Mouse (Mus musculus): ENCODE data around the gene Tmem253. TPM values are rescaled to one million over a fixed set of nuclear protein-coding genes. Genes with fewer than 3 reads are reported as not detected.
"Not testable (repeated sequence)": the region's sequence is repeated elsewhere in the genome, so short reads cannot be mapped to it uniquely, and the experiment has no call there.

Tmem253 gene
- polyA plus RNA-seq, 1 experiment from 2014 or later, result 1.0 TPM

- WGBS (ENCODE audit: insufficient replicate concordance), result 86% methylated on average over 8 of the region's 8 CpGs
- peak overlapping the region; percentile 86 for H3K4me2 ChIP-seq
These were observed 6.2 kb downstream of the Tmem253 start for GRCm38 (mm10) chr14:52021568-52022212.

GRCm38 (mm10) chr14:52022244-52022708, 6.8 kb downstream of the Tmem253 start:
- Histone ChIP-seq H3K4me1 (ENCODE audit: control insufficient read depth, insufficient read depth, low read length) (peaks cover 19% of the 10 kb centered on the region), H3K36me3 (ENCODE audit: control insufficient read depth, insufficient read depth, low read length) (no peaks in the 10 kb centered on the region), H3K4me3 (ENCODE audit: low read depth, low read length) (peak overlapping the region; percentile 26), H3K27ac (ENCODE audit: low read depth, low read length) (peak overlapping the region; percentile 43), H3K27me3 (ENCODE audit: control insufficient read depth, insufficient read depth, low read length) (no peaks in the 10 kb centered on the region), H3K4me2 (peak overlapping the region; percentile 66), H3K9me3 (replicated peaks; ENCODE audit: control insufficient read depth, low read length) (no peaks in the 10 kb centered on the region), H3K9ac (ENCODE audit: low read depth, low read length) (no peak overlapping the region)
- WGBS (ENCODE audit: insufficient replicate concordance), result 56% methylated on average over 3 of the region's 3 CpGs
- ATAC-seq (replicated peaks; ENCODE audit: insufficient number of reproducible peaks, low FRiP score, low TSS enrichment), result no peak

More at GRCm38 (mm10) chr14:52021568-52022212, 6.2 kb downstream of the Tmem253 start:
- Histone ChIP-seq H3K27ac (ENCODE audit: low read depth, low read length) (peak overlapping the region; percentile 100; the same call in 1 of the 2 replicates), H3K4me1 (ENCODE audit: control insufficient read depth, insufficient read depth, low read length) (peaks cover 20% of the 10 kb centered on the region), H3K36me3 (ENCODE audit: control insufficient read depth, insufficient read depth, low read length) (no peaks in the 10 kb centered on the region), H3K27me3 (ENCODE audit: control insufficient read depth, insufficient read depth, low read length) (no peaks in the 10 kb centered on the region), H3K4me3 (ENCODE audit: low read depth, low read length) (no peak overlapping the region), H3K9ac (ENCODE audit: low read depth, low read length) (no peak overlapping the region), H3K9me3 (replicated peaks; ENCODE audit: control insufficient read depth, low read length) (no peaks in the 10 kb centered on the region)
- no peak for ATAC-seq (replicated peaks; ENCODE audit: insufficient number of reproducible peaks, low FRiP score, low TSS enrichment)

- Histone ChIP-seq H3K4me3 (ENCODE audit: low read depth, low read length) (peak overlapping the region; percentile 26), H3K4me2 (peak overlapping the region; percentile 66)
- peak; percentile 29; the same call in 1 of the 2 replicates for ATAC-seq (replicated peaks; ENCODE audit: insufficient number of reproducible peaks, low FRiP score, low TSS enrichment)
These were observed 7.4 kb downstream of the Tmem253 start for GRCm38 (mm10) chr14:52022709-52023459.

GRCm38 (mm10) chr14:52024133-52024532, 8.7 kb downstream of the Tmem253 start:
- Histone ChIP-seq H3K9me3 (replicated peaks; ENCODE audit: control insufficient read depth, low read length) (no peaks in the 10 kb centered on the region), H3K9ac (ENCODE audit: low read depth, low read length) (no peak overlapping the region), H3K27ac (ENCODE audit: low read depth, low read length) (no peak overlapping the region), H3K27me3 (ENCODE audit: control insufficient read depth, insufficient read depth, low read length) (no peaks in the 10 kb centered on the region), H3K4me2 (no peak overlapping the region), H3K4me1 (ENCODE audit: control insufficient read depth, insufficient read depth, low read length) (peaks cover 11% of the 10 kb centered on the region), H3K4me3 (ENCODE audit: low read depth, low read length) (no peak overlapping the region), H3K36me3 (ENCODE audit: control insufficient read depth, insufficient read depth, low read length) (no peaks in the 10 kb centered on the region)
- 70% methylated on average over 2 of the region's 2 CpGs for WGBS (ENCODE audit: insufficient replicate concordance)
- ATAC-seq (replicated peaks; ENCODE audit: insufficient number of reproducible peaks, low FRiP score, low TSS enrichment), result no peak

More at GRCm38 (mm10) chr14:52022709-52023459, 7.4 kb downstream of the Tmem253 start:
- peak overlapping the region; percentile 7; the same call in 1 of the 2 replicates for H3K9ac ChIP-seq (ENCODE audit: low read depth, low read length)
- no peaks in the 10 kb centered on the region for H3K36me3 ChIP-seq (ENCODE audit: control insufficient read depth, insufficient read depth, low read length)
- H3K27me3 ChIP-seq (ENCODE audit: control insufficient read depth, insufficient read depth, low read length), result no peaks in the 10 kb centered on the region
- H3K4me1 ChIP-seq (ENCODE audit: control insufficient read depth, insufficient read depth, low read length), result peaks cover 19% of the 10 kb centered on the region
- WGBS (ENCODE audit: insufficient replicate concordance), result 6% methylated on average over 23 of the region's 23 CpGs
- no peaks in the 10 kb centered on the region for H3K9me3 ChIP-seq (replicated peaks; ENCODE audit: control insufficient read depth, low read length)
- H3K27ac ChIP-seq (ENCODE audit: low read depth, low read length), result peak overlapping the region; percentile 43

GRCm38 (mm10) chr14:52026342-52026741, 10.9 kb downstream of the Tmem253 start:
- H3K4me2 ChIP-seq, result no peak overlapping the region
- H3K4me1 ChIP-seq (ENCODE audit: control insufficient read depth, insufficient read depth, low read length), result peaks cover 7% of the 10 kb centered on the region
- WGBS (ENCODE audit: insufficient replicate concordance), result 79% methylated on average over 4 of the region's 4 CpGs

GRCm38 (mm10) chr14:52035926-52036325, 20.5 kb downstream of the Tmem253 start:
- H3K4me2 ChIP-seq, result no peak overlapping the region
- H3K9ac ChIP-seq (ENCODE audit: low read depth, low read length), result no peak overlapping the region
- no peaks in the 10 kb centered on the region for H3K27me3 ChIP-seq (ENCODE audit: control insufficient read depth, insufficient read depth, low read length)
- H3K4me1 ChIP-seq (ENCODE audit: control insufficient read depth, insufficient read depth, low read length), result no peaks in the 10 kb centered on the region
- no peak overlapping the region for H3K27ac ChIP-seq (ENCODE audit: low read depth, low read length)
- 78% methylated on average over 6 of the region's 6 CpGs for WGBS (ENCODE audit: insufficient replicate concordance)
- H3K36me3 ChIP-seq (ENCODE audit: control insufficient read depth, insufficient read depth, low read length), result no peaks in the 10 kb centered on the region
- H3K4me3 ChIP-seq (ENCODE audit: low read depth, low read length), result no peak overlapping the region
- no peaks in the 10 kb centered on the region for H3K9me3 ChIP-seq (replicated peaks; ENCODE audit: control insufficient read depth, low read length)
- ATAC-seq (replicated peaks; ENCODE audit: insufficient number of reproducible peaks, low FRiP score, low TSS enrichment), result no peak

More at GRCm38 (mm10) chr14:52026342-52026741, 10.9 kb downstream of the Tmem253 start:
- Histone ChIP-seq H3K9ac (ENCODE audit: low read depth, low read length) (no peak overlapping the region), H3K36me3 (ENCODE audit: control insufficient read depth, insufficient read depth, low read length) (no peaks in the 10 kb centered on the region), H3K4me3 (ENCODE audit: low read depth, low read length) (no peak overlapping the region), H3K27ac (ENCODE audit: low read depth, low read length) (no peak overlapping the region), H3K9me3 (replicated peaks; ENCODE audit: control insufficient read depth, low read length) (no peaks in the 10 kb centered on the region), H3K27me3 (ENCODE audit: control insufficient read depth, insufficient read depth, low read length) (no peaks in the 10 kb centered on the region)
- no peak for ATAC-seq (replicated peaks; ENCODE audit: insufficient number of reproducible peaks, low FRiP score, low TSS enrichment)

GRCm38 (mm10) chr14:52039332-52039731, 23.9 kb downstream of the Tmem253 start:
- Histone ChIP-seq H3K27ac (ENCODE audit: low read depth, low read length) (no peak overlapping the region), H3K4me3 (ENCODE audit: low read depth, low read length) (no peak overlapping the region), H3K9ac (ENCODE audit: low read depth, low read length) (no peak overlapping the region), H3K9me3 (replicated peaks; ENCODE audit: control insufficient read depth, low read length) (no peaks in the 10 kb centered on the region), H3K27me3 (ENCODE audit: control insufficient read depth, insufficient read depth, low read length) (no peaks in the 10 kb centered on the region), H3K4me2 (no peak overlapping the region), H3K36me3 (ENCODE audit: control insufficient read depth, insufficient read depth, low read length) (no peaks in the 10 kb centered on the region), H3K4me1 (ENCODE audit: control insufficient read depth, insufficient read depth, low read length) (no peaks in the 10 kb centered on the region)
- ATAC-seq (replicated peaks; ENCODE audit: insufficient number of reproducible peaks, low FRiP score, low TSS enrichment), result no peak
- 76% methylated on average over 5 of the region's 5 CpGs for WGBS (ENCODE audit: insufficient replicate concordance)

GRCm38 (mm10) chr14:52042359-52042758, 26.9 kb downstream of the Tmem253 start, which contains the start of gene Olfr221:
Gene Olfr221 (minus strand): TSS chr14:52042459.
- not testable (repeated sequence) for H3K4me2 ChIP-seq; H3K9ac ChIP-seq (ENCODE audit: low read depth, low read length); H3K4me3 ChIP-seq (ENCODE audit: low read depth, low read length); H3K27me3 ChIP-seq (ENCODE audit: control insufficient read depth, insufficient read depth, low read length); H3K27ac ChIP-seq (ENCODE audit: low read depth, low read length); H3K9me3 ChIP-seq (replicated peaks; ENCODE audit: control insufficient read depth, low read length); H3K4me1 ChIP-seq (ENCODE audit: control insufficient read depth, insufficient read depth, low read length); ATAC-seq (replicated peaks; ENCODE audit: insufficient number of reproducible peaks, low FRiP score, low TSS enrichment); H3K36me3 ChIP-seq (ENCODE audit: control insufficient read depth, insufficient read depth, low read length)
- 51% methylated on average over 3 of the region's 3 CpGs for WGBS (ENCODE audit: insufficient replicate concordance)

All from heart, embryonic 11.5 days (tissue).